Mouse (Mus musculus) right cerebral cortex, adult 2 months (tissue): ENCODE results near the gene Nipsnap1.

Source experiments
- DNase-seq, 2 experiments: peaks; one replicate each; pipeline ENCODE4 v3.0.0; 2021 to 2022; ENCODE audit warnings: low spot score in 2 of 2

Nipsnap1 gene

DNA sequence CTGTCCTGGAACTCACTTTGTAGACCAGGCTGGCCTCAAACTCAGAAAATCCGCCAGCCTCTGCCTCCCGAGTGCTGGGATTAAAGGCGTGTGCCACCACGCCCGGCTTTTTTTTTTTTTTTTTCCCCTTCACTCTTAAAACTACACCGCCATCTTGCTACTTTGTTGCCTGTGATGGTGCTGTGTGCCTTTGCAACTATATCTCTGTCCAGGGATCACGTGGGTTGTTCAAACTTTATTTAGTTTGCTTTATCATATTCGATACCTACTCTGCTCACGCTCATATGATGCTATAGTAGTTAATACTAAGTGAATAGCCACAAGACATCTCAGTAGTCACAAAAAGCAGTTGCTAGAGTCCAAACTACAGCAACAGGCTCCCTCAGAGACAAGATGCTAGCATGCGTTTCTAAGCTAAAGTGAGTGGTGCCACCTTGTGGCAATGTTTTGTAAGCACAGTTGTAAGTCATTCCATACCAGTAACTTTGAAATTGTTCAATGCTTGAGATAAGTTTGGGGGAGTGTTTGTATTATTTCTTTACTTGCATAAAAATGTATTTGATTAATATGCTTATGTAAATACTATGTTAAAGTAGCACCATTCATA is 8.0 kb upstream of the Nipsnap1 start:
- DNase-seq: peak; percentile 79 to 82

DNA sequence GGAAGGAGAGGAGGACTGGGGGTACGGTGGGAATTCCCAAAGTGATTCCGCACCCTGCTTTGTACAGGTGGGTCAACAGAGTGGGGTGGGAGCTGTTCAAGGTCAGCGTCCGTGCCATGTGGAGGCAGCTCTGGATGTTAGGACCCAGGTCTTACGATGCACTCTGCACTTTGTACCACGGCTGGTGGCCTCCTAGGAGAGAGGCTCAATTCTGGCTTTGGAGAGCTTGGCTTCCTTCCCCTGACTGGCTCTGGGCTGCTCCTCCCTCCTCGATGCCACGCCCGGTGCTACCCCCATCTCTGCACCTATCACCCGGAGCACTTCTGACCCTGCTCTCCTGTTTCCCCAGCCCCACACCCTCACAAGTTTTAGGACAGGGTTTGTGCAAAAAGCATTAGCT is 800 bp downstream of the Nipsnap1 start:
- DNase-seq: no peak

DNA sequence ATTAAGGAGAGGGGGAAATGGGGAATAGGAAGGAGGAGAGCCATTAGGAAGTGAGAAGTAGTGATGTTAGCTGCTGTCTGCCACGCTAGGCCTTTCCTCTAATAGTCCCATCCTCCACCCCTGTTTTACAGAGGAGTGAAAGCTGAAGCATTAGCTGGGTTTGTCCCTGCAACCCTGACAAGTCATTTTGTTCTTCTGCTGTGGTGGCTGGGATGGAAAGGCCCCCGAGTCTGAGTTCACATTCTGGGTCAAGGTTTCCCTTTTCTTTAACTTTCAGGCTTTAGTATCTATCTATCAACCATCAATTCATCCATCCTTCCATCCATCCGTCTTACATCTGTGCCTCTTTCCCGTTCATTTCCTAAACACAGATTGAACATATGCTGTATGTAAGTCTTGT is 7.3 kb downstream of the Nipsnap1 start:
- DNase-seq: no peak

DNA sequence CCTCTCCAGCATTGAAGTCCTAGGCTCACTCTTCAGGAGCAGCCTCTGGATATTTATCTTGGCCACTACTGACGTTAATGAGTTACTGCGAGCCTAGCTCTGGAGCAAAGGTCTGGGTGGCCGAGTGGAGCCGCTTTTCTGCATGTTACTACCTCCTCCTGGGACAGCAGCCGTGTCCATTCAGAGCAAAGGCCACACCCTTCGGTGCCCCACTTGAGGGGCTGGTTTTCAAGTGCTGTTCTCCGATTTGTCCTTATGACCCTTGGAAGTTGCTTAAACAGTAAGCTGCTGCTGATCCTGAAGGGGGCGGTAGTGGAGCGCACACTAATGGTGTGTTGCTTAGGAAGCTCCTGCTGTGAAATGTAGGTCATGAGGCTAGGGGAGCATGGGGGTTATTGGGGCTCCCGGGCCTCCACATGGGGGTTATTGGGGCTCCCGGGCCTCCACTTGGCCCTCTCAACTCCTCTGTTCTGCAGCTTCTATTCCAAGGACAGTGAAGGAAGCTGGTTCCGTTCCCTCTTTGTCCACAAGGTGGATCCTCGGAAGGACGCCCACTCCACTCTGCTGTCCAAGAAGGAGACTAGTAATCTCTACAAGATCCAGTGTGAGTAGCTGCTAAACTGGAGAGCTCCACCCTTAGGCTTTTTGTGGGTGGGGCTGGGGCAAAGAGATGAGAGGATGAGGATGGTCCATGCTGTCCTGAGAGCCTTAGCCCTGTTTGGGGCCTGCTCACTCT is 9.3 kb downstream of the Nipsnap1 start:
- DNase-seq: no peak

DNA sequence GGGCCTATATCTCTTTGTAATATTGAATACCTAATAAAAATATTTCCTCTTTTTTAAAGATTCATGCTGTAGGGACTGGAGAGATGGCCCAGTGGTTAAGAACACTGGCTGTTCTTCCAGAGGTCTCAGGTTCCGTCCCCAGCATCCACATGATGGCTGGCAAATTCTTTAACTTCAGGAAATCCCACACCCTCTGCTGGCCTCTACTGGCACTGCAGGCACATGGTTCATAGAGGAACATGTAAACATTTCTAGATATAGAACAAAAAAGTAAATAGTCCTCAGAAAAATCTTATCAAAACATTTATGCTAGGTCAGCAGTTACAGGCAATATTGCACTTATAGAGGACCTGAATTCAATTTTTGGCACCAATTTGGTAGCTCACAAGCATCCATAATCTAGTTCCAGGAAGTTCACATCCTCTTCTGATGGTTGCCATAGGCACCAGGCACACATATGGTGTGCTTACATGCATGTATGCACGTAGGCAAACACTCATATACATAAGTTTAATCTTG is 11.7 kb downstream of the Nipsnap1 start:
- DNase-seq: peak; percentile 72 to 73

DNA sequence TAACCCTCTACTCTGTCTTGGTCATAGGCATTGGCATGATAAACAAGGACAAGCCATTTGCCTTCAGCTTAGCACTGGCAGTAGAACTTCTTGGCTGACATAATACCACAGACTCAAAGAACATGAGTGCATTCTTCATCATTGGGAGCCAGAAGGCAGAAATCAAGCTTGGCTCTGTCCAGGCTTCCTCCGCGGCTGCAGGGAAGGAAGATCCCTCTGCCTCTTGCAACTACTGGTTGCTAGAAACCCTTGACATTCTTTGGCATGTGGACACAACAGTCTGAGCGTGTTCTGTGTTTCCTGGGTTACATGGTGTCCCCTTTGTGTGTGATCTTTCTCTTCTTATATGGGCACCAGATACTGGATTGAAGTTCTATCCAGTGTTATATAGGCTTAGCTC is 13.2 kb downstream of the Nipsnap1 start:
- no peak for DNase-seq

DNA sequence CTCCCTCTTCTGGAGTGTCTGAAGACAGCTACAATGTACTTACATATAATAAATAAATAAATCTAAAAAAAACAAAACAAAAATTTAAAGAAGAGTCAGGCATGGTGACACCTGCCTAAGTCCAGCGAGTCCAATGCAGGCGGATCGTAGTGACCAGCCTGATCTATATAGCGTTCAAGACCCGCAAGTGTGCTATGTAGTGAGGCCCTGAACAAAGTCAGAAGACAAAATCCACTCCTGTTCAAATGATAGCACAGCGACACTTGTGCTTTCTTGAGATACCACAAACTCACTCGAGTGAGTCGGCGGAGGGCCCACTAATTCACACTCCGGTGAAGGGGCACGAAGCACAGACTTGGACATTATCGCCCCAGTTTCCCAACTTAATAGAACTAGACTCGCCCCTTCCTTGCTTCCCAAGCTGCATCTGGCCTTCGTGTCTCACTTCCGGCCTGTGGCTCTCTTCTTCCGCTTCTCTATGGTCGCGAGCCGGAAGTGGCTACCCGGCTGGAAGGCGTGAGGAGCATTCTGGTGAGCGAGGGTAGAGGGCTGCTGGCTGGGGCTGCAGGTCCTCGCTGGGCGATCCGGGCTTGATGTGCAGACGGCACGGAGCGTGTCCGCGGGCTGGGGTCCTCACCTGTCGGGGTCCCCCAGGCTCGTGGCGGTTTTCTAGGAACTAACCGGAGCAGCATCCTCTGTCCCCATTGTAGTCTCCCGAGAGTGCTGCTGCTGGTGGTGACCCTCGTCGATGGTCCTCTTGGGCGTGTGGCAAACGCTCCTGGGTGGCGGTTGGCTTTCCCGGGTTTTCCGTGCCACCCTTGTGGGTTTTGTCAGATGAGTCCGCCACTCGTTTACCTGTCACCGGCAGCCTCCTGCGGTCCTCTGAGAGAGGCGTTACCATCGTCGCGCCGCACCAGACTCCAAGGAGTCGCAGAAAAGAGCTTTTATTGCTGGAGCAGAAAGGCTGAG is 21.4 kb downstream of the Nipsnap1 start, which contains the start of gene Thoc5:
TSS of gene Thoc5 (plus strand) at position 473 of the 969 bp plus-strand sequence.
- peak; percentile 86 to 87 for DNase-seq

DNA sequence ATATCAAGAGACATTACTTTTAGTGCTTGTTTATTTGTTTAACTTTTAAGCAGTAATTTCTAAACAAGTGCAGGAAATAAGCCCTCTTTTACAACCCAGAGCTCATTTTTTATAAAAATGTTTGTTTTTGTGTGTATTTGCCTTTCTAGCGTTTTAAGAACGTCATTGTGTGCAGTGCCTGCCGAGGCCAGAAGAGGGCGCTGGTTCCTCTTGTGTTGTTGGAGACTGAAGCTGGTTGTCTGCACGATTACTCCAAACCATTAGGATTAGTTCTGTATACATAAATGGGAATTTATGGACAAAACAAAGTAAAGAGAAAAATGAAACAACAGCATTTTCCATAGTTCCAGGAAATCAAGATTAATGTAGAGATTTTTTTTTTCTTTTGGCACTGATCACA is 26.7 kb downstream of the Nipsnap1 start:
- DNase-seq: peak in 1 of 2 experiments; percentile 23

DNA sequence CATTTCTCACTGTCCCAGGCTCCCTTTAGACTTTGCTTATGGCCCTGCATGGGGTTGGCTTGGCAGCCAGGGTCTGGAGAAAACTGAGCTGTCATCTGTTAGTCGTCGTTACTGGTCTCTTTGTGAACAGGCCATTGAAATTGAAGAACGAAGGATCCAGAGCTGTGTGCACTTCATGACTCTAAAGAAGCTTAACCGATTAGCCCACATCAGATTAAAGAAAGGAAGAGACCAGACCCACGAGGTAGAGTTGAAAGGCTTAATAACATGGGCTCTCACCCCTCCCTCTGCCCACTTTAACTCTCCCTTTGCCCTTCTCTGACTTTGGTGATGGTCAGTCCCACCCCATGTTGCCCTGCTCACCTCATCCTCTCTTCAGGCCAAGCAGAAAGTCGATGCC is 28.2 kb downstream of the Nipsnap1 start:
- no peak for DNase-seq

DNA sequence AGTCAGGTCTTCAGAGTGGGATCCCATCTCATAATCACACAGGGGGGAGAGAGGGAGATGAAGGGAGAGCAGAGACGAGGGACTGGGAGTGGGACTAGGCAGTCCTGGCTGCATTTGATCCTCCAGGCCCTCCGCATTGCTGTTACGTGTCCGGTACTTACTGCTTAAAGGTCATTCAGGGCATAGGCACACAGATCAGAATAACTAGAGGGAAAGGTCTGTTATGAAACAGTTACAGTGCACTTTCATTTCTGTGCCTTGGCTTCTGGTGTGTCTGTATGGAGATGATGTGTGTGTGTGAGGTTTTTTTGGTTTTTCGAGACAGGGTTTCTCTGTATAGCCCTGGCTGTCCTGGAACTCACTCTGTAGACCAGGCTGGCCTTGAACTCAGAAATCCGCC is 32.5 kb downstream of the Nipsnap1 start:
- no peak for DNase-seq

DNA sequence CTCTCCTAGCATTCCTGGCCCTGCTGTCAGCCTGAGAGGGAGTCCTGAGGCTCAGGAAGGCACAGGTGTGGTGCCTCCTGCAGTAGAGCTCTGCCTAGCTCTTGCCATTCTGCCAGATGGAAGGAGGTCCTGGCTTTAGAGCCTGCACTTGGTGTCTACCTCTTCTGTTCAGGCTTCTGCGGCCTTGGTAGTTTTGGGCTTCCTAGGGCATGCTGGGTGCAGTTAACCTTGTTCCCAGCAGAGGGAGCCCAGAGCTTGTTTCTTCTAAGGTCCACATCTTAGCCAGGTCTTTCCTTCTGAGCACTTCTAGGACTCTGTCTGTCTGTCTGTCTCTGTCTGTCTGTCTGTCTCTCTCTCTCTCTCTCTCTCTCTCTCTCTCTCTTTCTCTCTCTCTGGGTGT is 42.3 kb downstream of the Nipsnap1 start:
- peak; percentile 73 to 83 for DNase-seq

DNA sequence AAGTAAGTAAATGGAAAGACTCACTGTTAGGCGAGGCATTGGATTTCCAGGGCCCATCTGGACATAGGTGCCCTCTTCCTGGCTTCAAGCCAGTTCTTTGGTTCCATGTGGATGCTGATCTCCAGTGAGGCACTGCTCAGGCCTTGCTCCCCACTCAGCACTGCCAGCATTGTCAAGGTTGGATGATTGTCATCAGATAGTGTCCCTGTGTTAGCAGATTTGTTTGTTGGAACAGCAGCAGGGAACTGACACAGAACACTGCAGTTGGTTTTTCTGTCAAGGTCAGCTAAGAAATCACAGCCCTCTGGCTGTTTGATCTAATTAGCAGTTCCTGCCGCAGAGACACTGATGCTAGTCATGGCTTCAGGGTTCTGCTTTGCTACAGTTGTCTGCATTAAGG is 47.5 kb downstream of the Nipsnap1 start:
- no peak for DNase-seq

DNA sequence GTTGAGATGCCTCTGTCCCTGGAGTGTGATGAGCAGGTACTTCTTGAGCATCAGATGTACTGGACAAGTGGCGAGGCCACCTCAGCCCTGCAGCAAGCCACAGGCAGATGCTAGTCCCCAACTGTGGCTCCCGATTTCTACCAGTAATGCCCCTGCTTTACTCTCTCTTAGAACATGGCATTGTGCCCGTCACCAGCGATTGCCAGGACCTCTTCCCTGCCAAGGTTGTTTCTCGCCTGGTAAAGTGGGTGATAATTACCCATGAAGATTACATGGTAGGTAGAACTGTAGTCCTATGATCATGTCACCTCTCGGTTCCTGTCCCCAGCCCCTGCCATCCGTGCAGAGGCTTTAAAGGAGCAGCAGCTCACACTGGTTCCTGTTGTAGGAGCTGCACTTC is 48.0 kb downstream of the Nipsnap1 start:
- no peak for DNase-seq

DNA sequence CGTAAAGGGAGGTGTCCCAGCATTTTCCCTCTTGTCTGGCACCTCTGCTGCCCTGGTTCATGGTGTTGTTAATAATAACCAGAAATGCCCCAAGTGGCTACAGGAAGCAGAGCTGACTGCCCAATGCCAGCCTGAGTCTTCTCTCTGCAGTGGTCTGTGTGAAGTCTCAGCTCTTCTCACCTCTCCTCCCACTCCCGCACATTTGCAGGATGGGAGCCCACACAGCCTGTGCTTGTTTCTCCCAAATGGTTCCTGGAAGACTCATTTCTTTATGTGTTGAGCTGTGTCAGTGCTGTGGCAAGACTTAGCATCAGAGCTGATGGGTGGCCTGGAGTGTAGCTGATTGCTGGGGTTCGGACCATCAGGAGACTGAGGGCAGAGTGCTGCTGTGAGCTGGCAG is 53.5 kb downstream of the Nipsnap1 start:
- DNase-seq: peak; percentile 57 to 63

DNA sequence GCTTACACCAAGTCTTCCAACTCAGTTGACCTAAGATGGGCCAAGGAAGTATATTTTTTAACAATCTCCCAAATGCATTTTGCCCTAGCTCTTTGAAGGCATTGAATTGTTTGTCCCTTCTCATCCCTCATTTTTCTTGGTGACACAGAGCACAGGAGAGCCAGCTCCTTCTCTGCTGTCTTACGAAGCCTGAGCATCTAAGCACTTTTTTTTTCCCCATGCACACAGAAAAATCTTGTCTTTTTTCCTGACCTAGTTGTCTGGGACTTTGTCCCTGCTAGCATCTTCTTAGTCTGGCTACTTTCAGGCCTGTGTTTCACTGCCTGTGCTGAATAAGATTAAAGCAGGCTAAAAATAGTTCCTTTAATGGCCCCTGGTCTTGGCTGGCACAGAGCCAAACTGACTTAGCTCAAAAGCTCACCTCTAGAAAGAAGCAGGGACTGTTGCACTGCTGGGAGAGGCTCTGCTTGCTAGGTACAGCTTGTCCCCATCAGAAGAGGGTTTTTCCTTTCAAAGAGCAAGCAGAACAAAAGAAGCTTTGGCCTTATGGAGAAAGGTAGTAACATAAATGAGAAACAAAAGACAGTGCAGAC is 57.4 kb downstream of the Nipsnap1 start:
- no peak for DNase-seq

DNA sequence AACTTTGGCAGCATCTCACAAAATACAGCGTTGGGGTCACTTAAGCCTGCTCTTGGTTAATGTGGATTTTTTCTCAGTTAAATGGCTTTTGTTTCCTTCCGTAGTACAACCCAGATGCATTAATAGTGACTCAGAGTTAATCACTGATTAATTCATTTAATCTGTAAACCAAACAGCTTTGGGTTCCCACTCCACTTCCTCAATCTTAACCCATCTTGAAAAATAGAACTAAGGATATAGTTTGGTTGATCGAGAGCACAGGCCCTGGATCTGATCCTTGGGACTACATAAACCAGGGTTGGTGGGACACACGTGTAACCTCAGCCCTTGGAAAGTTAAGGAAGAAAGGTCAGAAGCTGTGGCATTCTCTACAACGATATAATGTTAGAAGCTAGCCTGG is 62.5 kb downstream of the Nipsnap1 start:
- DNase-seq: no peak
